Mouse (Mus musculus) hindbrain, embryonic 10.5 days (tissue): ENCODE data around the gene Exosc8. TPM values are rescaled to one million over a fixed set of nuclear protein-coding genes. Genes with fewer than 3 reads are reported as not detected.
A peak's percentile ranks its signal among the peaks of the same experiment; 100 is the strongest.
"Not testable (repeated sequence)": the region's sequence is repeated elsewhere in the genome, so short reads cannot be mapped to it uniquely, and the experiment has no call there.

ENCODE experiments used
- DNase-seq: peaks from one replicate; pipeline ENCODE4 v3.0.0-alpha.2; 2017; ENCODE audit warnings: low spot score
- H3K27ac ChIP-seq: fragments of 300-500 bp; sonication (generic); 2 replicates; pipeline ENCODE4 v1.5.1; 2016; ENCODE audit warnings: mild to moderate bottlenecking, moderate library complexity
- H3K27me3 ChIP-seq: fragments of 300-500 bp; sonication (generic); 2 replicates; pipeline ENCODE4 v1.6.1; 2016; ENCODE audit warnings: mild to moderate bottlenecking; ENCODE audit not compliant: poor library complexity, insufficient read depth, severe bottlenecking
- H3K36me3 ChIP-seq: fragments of 300-500 bp; sonication (generic); 2 replicates; pipeline ENCODE4 v1.6.1; 2016; ENCODE audit warnings: mild to moderate bottlenecking, moderate library complexity
- H3K4me1 ChIP-seq: fragments of 300-500 bp; sonication (generic); replicated peaks from 2 replicates; pipeline ENCODE4 v1.6.1; 2016; ENCODE audit warnings: mild to moderate bottlenecking
- H3K4me3 ChIP-seq: fragments of 300-500 bp; sonication (generic); 2 replicates; pipeline ENCODE4 v1.5.1; 2016; ENCODE audit warnings: mild to moderate bottlenecking, moderate library complexity
- H3K9me3 ChIP-seq: fragments of 300-500 bp; sonication (generic); 2 replicates; pipeline ENCODE4 v1.6.1; 2016; ENCODE audit warnings: mild to moderate bottlenecking, moderate library complexity
- WGBS: fragments of 180-500 bp; shearing (Covaris S2); methylation state at CpG from one replicate; pipeline ENCODE4 v1.1.7; 2016; 5-methylcytosine and 5-hydroxymethylcytosine counted together
- polyA plus RNA-seq: library from polyadenylated mRNA; unstranded; fragments of >200 nt; fragmentation: Nextera tagmentation; extraction: Ambion mirVana; gene quantifications from 2 replicates; pipeline ENCODE4 v1.2.1, GENCODE M21; 2016

The Exosc8 gene
- polyA plus RNA-seq, 1 experiment from 2014 or later = 143 TPM

GRCm38 (mm10) chr3:54728100-54728499 lies 7.1 kb downstream of the Exosc8 start:
- Histone ChIP-seq H3K27me3 (no peaks in the 10 kb centered on the region), H3K27ac (no peak overlapping the region), H3K4me3 (no peak overlapping the region), H3K36me3 (peaks cover 89% of the 10 kb centered on the region), H3K9me3 (no peaks in the 10 kb centered on the region), H3K4me1 (0 out of 2 replicates have a peak, but pooled peaks cover 4% of the 10 kb centered on the region)
- DNase-seq = no peak
- WGBS = 95% methylated on average over 6 of the region's 6 CpGs

GRCm38 (mm10) chr3:54727588-54727987 lies 7.6 kb downstream of the Exosc8 start:
- 97% methylated on average over 2 of the region's 2 CpGs for WGBS
- Histone ChIP-seq H3K4me3 (no peak overlapping the region), H3K36me3 (peaks cover 89% of the 10 kb centered on the region), H3K4me1 (no peaks in the 10 kb centered on the region), H3K27me3 (no peaks in the 10 kb centered on the region), H3K27ac (no peak overlapping the region), H3K9me3 (no peaks in the 10 kb centered on the region)
- no peak for DNase-seq

GRCm38 (mm10) chr3:54725344-54725743 lies 9.8 kb downstream of the Exosc8 start:
- H3K4me1 ChIP-seq = no peaks in the 10 kb centered on the region
- no peaks in the 10 kb centered on the region for H3K27me3 ChIP-seq
- no peak overlapping the region for H3K4me3 ChIP-seq
- no peaks in the 10 kb centered on the region for H3K9me3 ChIP-seq
- WGBS = 89% methylated on average over 2 of the region's 2 CpGs
- peaks cover 89% of the 10 kb centered on the region for H3K36me3 ChIP-seq
- H3K27ac ChIP-seq = no peak overlapping the region
- DNase-seq = no peak

GRCm38 (mm10) chr3:54723741-54724500 lies 11.3 kb downstream of the Exosc8 start:
- no peaks in the 10 kb centered on the region for H3K4me1 ChIP-seq
- 85% methylated on average over 10 of the region's 10 CpGs for WGBS
- no peak for DNase-seq

GRCm38 (mm10) chr3:54718947-54719346 lies 16.2 kb downstream of the Exosc8 start:
- Histone ChIP-seq H3K27me3 (no peaks in the 10 kb centered on the region), H3K36me3 (peaks cover 93% of the 10 kb centered on the region), H3K4me1 (no peaks in the 10 kb centered on the region), H3K4me3 (no peak overlapping the region), H3K27ac (no peak overlapping the region), H3K9me3 (no peaks in the 10 kb centered on the region)
- WGBS = 51% methylated on average over 3 of the region's 3 CpGs
- DNase-seq = no peak

More at GRCm38 (mm10) chr3:54723741-54724500, 11.3 kb downstream of the Exosc8 start:
- no peak overlapping the region for H3K4me3 ChIP-seq
- H3K36me3 ChIP-seq = peaks cover 82% of the 10 kb centered on the region
- H3K27me3 ChIP-seq = no peaks in the 10 kb centered on the region
- H3K27ac ChIP-seq = no peak overlapping the region
- no peaks in the 10 kb centered on the region for H3K9me3 ChIP-seq

GRCm38 (mm10) chr3:54717348-54717747 lies 17.8 kb downstream of the Exosc8 start:
- H3K4me3 ChIP-seq = no peak overlapping the region
- no peaks in the 10 kb centered on the region for H3K4me1 ChIP-seq
- DNase-seq = no peak
- no peaks in the 10 kb centered on the region for H3K27me3 ChIP-seq
- no peaks in the 10 kb centered on the region for H3K9me3 ChIP-seq
- no peak overlapping the region for H3K27ac ChIP-seq
- peaks cover 93% of the 10 kb centered on the region for H3K36me3 ChIP-seq
- WGBS = 80% methylated on average over 6 of the region's 6 CpGs

GRCm38 (mm10) chr3:54715461-54715860 lies 19.7 kb downstream of the Exosc8 start:
- Histone ChIP-seq H3K9me3 (no peaks in the 10 kb centered on the region), H3K4me3 (no peak overlapping the region), H3K27me3 (no peaks in the 10 kb centered on the region), H3K4me1 (no peaks in the 10 kb centered on the region), H3K27ac (no peak overlapping the region), H3K36me3 (peaks cover 93% of the 10 kb centered on the region)
- 93% methylated on average over 6 of the region's 6 CpGs for WGBS
- no peak for DNase-seq

- WGBS = 94% methylated on average over 6 of the region's 6 CpGs
- DNase-seq = no peak
- no peak within 1 kb of the TSS for H3K4me3 ChIP-seq
- H3K36me3 ChIP-seq = peaks cover 99% of the 10 kb centered on the region
- no peak within 1 kb of the TSS for H3K27ac ChIP-seq
- no peaks in the 10 kb centered on the region for H3K4me1 ChIP-seq
- no peaks in the 10 kb centered on the region for H3K27me3 ChIP-seq
- H3K9me3 ChIP-seq = no peaks in the 10 kb centered on the region
These were observed 20.9 kb downstream of the Exosc8 start, which contains the start of gene Gm21958 for GRCm38 (mm10) chr3:54714253-54714652. Gm21958 (minus strand) TSS chr3:54714353.

- Histone ChIP-seq H3K36me3 (peaks cover 98% of the 10 kb centered on the region), H3K27ac (no peak overlapping the region), H3K9me3 (no peaks in the 10 kb centered on the region), H3K4me1 (no peaks in the 10 kb centered on the region), H3K4me3 (no peak overlapping the region), H3K27me3 (no peaks in the 10 kb centered on the region)
- DNase-seq = no peak
- WGBS = 91% methylated on average over 9 of the region's 9 CpGs
These were observed 26.2 kb downstream of the Exosc8 start for GRCm38 (mm10) chr3:54708972-54709371.

- DNase-seq, H3K4me3 ChIP-seq, H3K27ac ChIP-seq, H3K4me1 ChIP-seq, H3K27me3 ChIP-seq, H3K9me3 ChIP-seq: not testable (repeated sequence)
- H3K36me3 ChIP-seq = peaks cover 96% of the 10 kb centered on the region
- WGBS = 96% methylated on average over 8 of the region's 8 CpGs
These were observed 31.1 kb downstream of the Exosc8 start for GRCm38 (mm10) chr3:54704106-54704505.

- WGBS = 93% methylated on average over 5 of the region's 5 CpGs
- Histone ChIP-seq H3K9me3 (no peaks in the 10 kb centered on the region), H3K4me3 (no peak overlapping the region), H3K27me3 (no peaks in the 10 kb centered on the region), H3K36me3 (peaks cover 98% of the 10 kb centered on the region), H3K4me1 (no peaks in the 10 kb centered on the region), H3K27ac (no peak overlapping the region)
- DNase-seq = no peak
These were observed 35.4 kb downstream of the Exosc8 start for GRCm38 (mm10) chr3:54699759-54700301.

GRCm38 (mm10) chr3:54693056-54693415 lies 42.2 kb downstream of the Exosc8 start:
- WGBS = under 1% methylated on average over 8 of the region's 8 CpGs
- peak overlapping the region; percentile 92 for H3K27ac ChIP-seq
- peak overlapping the region; percentile 77 for H3K4me3 ChIP-seq
- H3K9me3 ChIP-seq = no peaks in the 10 kb centered on the region
- no peaks in the 10 kb centered on the region for H3K27me3 ChIP-seq
- DNase-seq = no peak
- no peaks in the 10 kb centered on the region; the same call in 1 of the 2 replicates for H3K4me1 ChIP-seq
- H3K36me3 ChIP-seq = peaks cover 34% of the 10 kb centered on the region

- peak; percentile 95 for DNase-seq
- no peaks in the 10 kb centered on the region; the same call in 1 of the 2 replicates for H3K4me1 ChIP-seq
- WGBS = 2% methylated on average over 65 of the region's 65 CpGs
- no peaks in the 10 kb centered on the region for H3K9me3 ChIP-seq
- H3K27me3 ChIP-seq = no peaks in the 10 kb centered on the region
- H3K36me3 ChIP-seq = peaks cover 28% of the 10 kb centered on the region
- H3K4me3 ChIP-seq = peak within 1 kb of the TSS; percentile 77
- peak within 1 kb of the TSS; percentile 92 for H3K27ac ChIP-seq
These were observed 42.8 kb downstream of the Exosc8 start, which contains the start of gene Supt20 for GRCm38 (mm10) chr3:54692202-54693055. Supt20 (plus strand) TSS chr3:54692807.
